Mouse (Mus musculus) common myeloid progenitor, adult 5-6 weeks (primary cell): ENCODE measurements around the gene Cwh43. TPM values are rescaled to one million over a fixed set of nuclear protein-coding genes. Genes with fewer than 3 reads are reported as not detected.

Experiments
- ATAC-seq: replicated peaks from 2 replicates; pipeline ENCODE4 v1.8.0; 2016; ENCODE audit warnings: low read depth, mild to moderate bottlenecking, moderate TSS enrichment, inconsistent platforms; ENCODE audit not compliant: poor library complexity, severe bottlenecking
- total RNA-seq: library from RNA; stranded (forward); fragments of 200-1000, 187-1606 nt; gene quantifications from 2 replicates; pipeline ENCODE4 v1.2.3, GENCODE M21; 2017

Gene Cwh43
- not detected in 2 replicates for total RNA-seq

GRCm38 (mm10) chr5:73405981-73406722 lies at the start of gene Cwh43:
Gene Cwh43 (plus strand): TSS chr5:73406075.
- no peak for ATAC-seq

GRCm38 (mm10) chr5:73359134-73359751 lies 46.6 kb upstream of the Cwh43 start:
- no peak for ATAC-seq

- ATAC-seq = peak; percentile 51
Observed at GRCm38 (mm10) chr5:73359752-73360141, 46.1 kb upstream of the Cwh43 start.

GRCm38 (mm10) chr5:73360240-73360639 lies 45.6 kb upstream of the Cwh43 start:
- no peak for ATAC-seq

GRCm38 (mm10) chr5:73362338-73362737 lies 43.5 kb upstream of the Cwh43 start:
- ATAC-seq = no peak

GRCm38 (mm10) chr5:73362791-73363190 lies 43.1 kb upstream of the Cwh43 start:
- ATAC-seq = no peak

GRCm38 (mm10) chr5:73364107-73364864 lies 41.6 kb upstream of the Cwh43 start:
- ATAC-seq = peak; percentile 55

- ATAC-seq = 0 out of 2 replicates have a peak, but pooled peaks have one; percentile 22
Observed at GRCm38 (mm10) chr5:73367906-73368305, 38.0 kb upstream of the Cwh43 start.

GRCm38 (mm10) chr5:73368845-73369447 lies 36.9 kb upstream of the Cwh43 start:
- no peak for ATAC-seq

GRCm38 (mm10) chr5:73369731-73370130 lies 36.1 kb upstream of the Cwh43 start:
- ATAC-seq = no peak

- ATAC-seq = no peak
Observed at GRCm38 (mm10) chr5:73372601-73373000, 33.3 kb upstream of the Cwh43 start.

- no peak for ATAC-seq
Observed at GRCm38 (mm10) chr5:73373184-73373583, 32.7 kb upstream of the Cwh43 start.

GRCm38 (mm10) chr5:73376041-73376440 lies 29.8 kb upstream of the Cwh43 start:
- no peak for ATAC-seq

- ATAC-seq = no peak
Observed at GRCm38 (mm10) chr5:73376491-73376890, 29.4 kb upstream of the Cwh43 start.

- ATAC-seq = peak; percentile 85
Observed at GRCm38 (mm10) chr5:73379908-73380307, 26.0 kb upstream of the Cwh43 start.

- no peak for ATAC-seq
Observed at GRCm38 (mm10) chr5:73380829-73381228, 25.0 kb upstream of the Cwh43 start.

GRCm38 (mm10) chr5:73381510-73381909 lies 24.4 kb upstream of the Cwh43 start:
- no peak for ATAC-seq

- ATAC-seq = no peak
Observed at GRCm38 (mm10) chr5:73381976-73382540, 23.8 kb upstream of the Cwh43 start.

GRCm38 (mm10) chr5:73382737-73383646 lies 22.9 kb upstream of the Cwh43 start:
- peak; percentile 71 for ATAC-seq
